Mouse (Mus musculus) forebrain, embryonic 12.5 days (tissue): Measurements from ENCODE around the gene Setd2. TPM values are rescaled to one million over a fixed set of nuclear protein-coding genes. Genes with fewer than 3 reads are reported as not detected.

Experiments used
- ATAC-seq: fragments of 200-750 bp; cut with Nextera tagmentation; 2 replicates; pipeline ENCODE4 v1.8.0; 2017; ENCODE audit warnings: moderate TSS enrichment; ENCODE audit not compliant: low FRiP score
- H3K27ac ChIP-seq: fragments of 300-500 bp; sonication (generic); 2 replicates; pipeline ENCODE4 v1.5.1; 2016; ENCODE audit warnings: mild to moderate bottlenecking
- H3K27me3 ChIP-seq: fragments of 300-500 bp; sonication (generic); 2 replicates; pipeline ENCODE4 v1.6.1; 2016; ENCODE audit warnings: mild to moderate bottlenecking
- H3K36me3 ChIP-seq: fragments of 300-500 bp; sonication (generic); replicated peaks from 2 replicates; pipeline ENCODE4 v1.6.1; 2016; ENCODE audit warnings: mild to moderate bottlenecking
- H3K4me1 ChIP-seq: fragments of 300-500 bp; sonication (generic); 2 replicates; pipeline ENCODE4 v1.6.1; 2016
- H3K4me2 ChIP-seq: fragments of 300-500 bp; sonication (generic); 2 replicates; pipeline ENCODE4 v1.6.1; 2016; ENCODE audit warnings: mild to moderate bottlenecking, moderate library complexity
- H3K4me3 ChIP-seq: fragments of 300-500 bp; sonication (generic); replicated peaks from 2 replicates; pipeline ENCODE4 v1.5.1; 2016; ENCODE audit warnings: mild to moderate bottlenecking
- H3K9ac ChIP-seq: fragments of 300-500 bp; sonication (generic); 2 replicates; pipeline ENCODE4 v1.6.1; 2016; ENCODE audit warnings: mild to moderate bottlenecking
- H3K9me3 ChIP-seq: fragments of 300-500 bp; sonication (generic); 2 replicates; pipeline ENCODE4 v1.6.1; 2016
- WGBS: fragments of 180-500 bp; shearing (Covaris S2); methylation state at CpG from one replicate; pipeline ENCODE4 v1.1.7; 2016; 5-methylcytosine and 5-hydroxymethylcytosine counted together
- polyA plus RNA-seq: library from polyadenylated mRNA; unstranded; fragments of >200 nt; fragmentation: Nextera tagmentation; extraction: Ambion mirVana; gene quantifications from 2 replicates; pipeline ENCODE4 v1.2.1, GENCODE M21; 2016

The Setd2 gene
- polyA plus RNA-seq: 45.0 and 49.7 TPM in 2 replicates

DNA sequence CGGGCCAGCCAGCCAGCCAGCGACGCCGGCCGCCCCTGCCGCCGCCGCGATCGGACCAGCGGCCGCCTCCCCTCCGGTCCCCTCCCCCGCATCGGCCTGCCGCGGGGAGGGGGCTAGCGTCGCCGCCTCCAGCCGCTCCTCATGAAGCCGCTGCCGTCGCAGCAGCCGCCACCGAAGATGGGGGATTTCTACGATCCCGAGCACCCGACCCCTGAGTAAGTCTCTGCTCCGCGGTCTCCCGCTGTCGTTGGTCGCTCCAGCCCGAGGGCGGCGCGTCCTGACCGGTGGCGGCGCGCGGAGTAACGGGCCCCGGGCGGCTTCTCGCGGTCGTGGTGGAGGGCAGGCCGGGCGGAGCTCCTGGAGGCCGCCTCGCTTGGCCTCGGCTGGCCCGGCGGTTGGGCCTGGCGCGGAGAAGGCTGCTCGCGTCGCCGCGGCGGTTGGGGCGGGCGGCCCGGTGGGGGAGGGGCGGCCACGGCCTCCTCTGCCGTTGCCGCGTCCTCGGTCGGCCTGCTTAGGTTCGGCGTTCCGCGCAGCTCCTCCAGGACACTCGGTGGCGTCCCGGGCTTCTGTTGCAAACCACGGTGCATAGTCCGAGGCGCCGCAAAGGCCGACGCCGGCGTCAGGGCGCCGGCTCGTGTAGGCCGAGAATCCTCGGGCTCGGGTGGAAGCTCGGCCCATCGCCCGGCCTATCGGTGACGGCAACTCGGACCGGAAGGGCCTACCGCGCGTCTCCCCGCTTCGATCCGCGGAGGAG is at the start of gene Setd2:
TSS of gene Setd2 (plus strand) at position 60 of the 754 bp plus-strand sequence.
- no peaks in the 10 kb centered on the region for H3K9me3 ChIP-seq
- H3K4me3 ChIP-seq: peak within 1 kb of the TSS; percentile 98
- ATAC-seq: peak; percentile 65
- WGBS: under 1% methylated on average over 73 of the region's 109 CpGs
- peak within 1 kb of the TSS; percentile 71 for H3K4me2 ChIP-seq
- peaks cover 25% of the 10 kb centered on the region for H3K4me1 ChIP-seq
- H3K9ac ChIP-seq: peak within 1 kb of the TSS; percentile 98
- no peaks in the 10 kb centered on the region for H3K27me3 ChIP-seq
- no peaks in the 10 kb centered on the region; the same call in 1 of the 2 replicates for H3K36me3 ChIP-seq
- peak within 1 kb of the TSS; percentile 100 for H3K27ac ChIP-seq

DNA sequence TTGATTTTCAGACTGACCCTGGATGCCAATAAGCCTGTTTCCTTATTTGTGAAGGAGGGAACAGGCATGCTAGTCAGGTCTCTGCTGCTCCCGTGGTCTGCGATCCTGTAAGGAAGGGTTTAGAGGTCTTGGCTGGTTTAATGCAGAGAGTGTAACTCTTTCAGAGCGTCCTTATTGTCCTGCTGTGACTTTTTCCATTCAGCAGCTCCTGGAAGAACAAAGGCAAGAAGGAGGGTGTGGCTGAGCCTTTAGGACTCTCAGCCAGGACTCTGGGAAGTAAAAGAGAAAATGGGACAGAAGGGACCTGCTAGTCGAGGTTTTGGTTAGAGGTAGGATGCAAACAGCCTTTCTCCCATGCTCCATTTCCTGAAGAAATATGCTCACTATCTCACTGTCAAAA is 43.6 kb upstream of the Setd2 start:
- Histone ChIP-seq H3K4me2 (no peak overlapping the region), H3K9ac (no peak overlapping the region), H3K27me3 (no peaks in the 10 kb centered on the region), H3K4me3 (no peak overlapping the region), H3K27ac (no peak overlapping the region), H3K9me3 (peaks cover 8% of the 10 kb centered on the region; the same call in 1 of the 2 replicates), H3K4me1 (no peaks in the 10 kb centered on the region), H3K36me3 (no peaks in the 10 kb centered on the region)
- no peak for ATAC-seq
- WGBS: 30% methylated on average over 4 of the region's 4 CpGs

DNA sequence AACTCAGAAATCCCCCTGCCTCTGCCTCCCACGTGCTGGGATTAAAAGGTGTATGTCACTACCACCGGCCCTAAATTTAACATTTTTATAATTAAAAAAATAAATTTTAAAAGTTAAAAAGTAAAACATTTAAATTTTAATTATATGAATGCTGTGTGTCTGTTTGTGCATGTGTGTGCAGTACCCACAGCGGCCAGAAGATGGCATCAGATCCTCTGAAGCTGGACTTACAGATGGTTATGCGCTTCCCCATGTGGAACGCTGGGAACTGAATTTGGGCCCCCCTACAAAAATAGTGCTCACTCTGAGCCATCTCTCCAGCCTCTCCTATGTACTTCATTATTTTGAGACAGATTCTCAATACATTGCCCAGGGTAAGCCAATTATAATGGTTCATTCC is 41.5 kb upstream of the Setd2 start:
- H3K27me3 ChIP-seq: no peaks in the 10 kb centered on the region
- H3K4me3 ChIP-seq: no peak overlapping the region
- H3K9ac ChIP-seq: no peak overlapping the region
- H3K27ac ChIP-seq: no peak overlapping the region
- no peaks in the 10 kb centered on the region for H3K36me3 ChIP-seq
- H3K4me1 ChIP-seq: no peaks in the 10 kb centered on the region
- peaks cover 8% of the 10 kb centered on the region; the same call in 1 of the 2 replicates for H3K9me3 ChIP-seq
- WGBS: 62% methylated on average over 5 of the region's 5 CpGs
- H3K4me2 ChIP-seq: no peak overlapping the region
- ATAC-seq: no peak

DNA sequence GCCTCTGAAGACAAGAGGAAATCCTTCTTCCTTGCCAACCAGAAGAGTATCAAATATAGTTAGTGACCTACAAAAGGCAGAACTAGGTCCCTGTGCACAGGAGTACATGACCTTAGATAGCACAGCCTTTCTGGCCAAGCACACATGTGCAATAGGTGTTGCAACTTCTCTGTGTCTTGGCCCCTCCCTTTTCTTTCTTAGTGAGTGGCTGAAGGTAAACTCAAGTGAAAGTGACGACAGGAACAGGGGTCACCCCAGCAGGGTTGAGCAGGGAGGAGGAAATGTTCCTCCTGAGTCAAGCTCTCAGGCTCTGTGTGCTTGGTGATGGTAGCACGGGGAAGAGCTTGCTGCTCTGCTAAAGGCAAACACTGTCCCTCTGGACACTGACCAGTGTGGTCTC is 6.7 kb upstream of the Setd2 start:
- ATAC-seq: no peak
- Histone ChIP-seq H3K4me1 (no peaks in the 10 kb centered on the region; the same call in 1 of the 2 replicates), H3K27me3 (no peaks in the 10 kb centered on the region), H3K36me3 (no peaks in the 10 kb centered on the region), H3K27ac (no peak overlapping the region), H3K9ac (no peak overlapping the region), H3K4me2 (no peak overlapping the region), H3K4me3 (no peak overlapping the region), H3K9me3 (no peaks in the 10 kb centered on the region)
- 64% methylated on average over 2 of the region's 2 CpGs for WGBS

DNA sequence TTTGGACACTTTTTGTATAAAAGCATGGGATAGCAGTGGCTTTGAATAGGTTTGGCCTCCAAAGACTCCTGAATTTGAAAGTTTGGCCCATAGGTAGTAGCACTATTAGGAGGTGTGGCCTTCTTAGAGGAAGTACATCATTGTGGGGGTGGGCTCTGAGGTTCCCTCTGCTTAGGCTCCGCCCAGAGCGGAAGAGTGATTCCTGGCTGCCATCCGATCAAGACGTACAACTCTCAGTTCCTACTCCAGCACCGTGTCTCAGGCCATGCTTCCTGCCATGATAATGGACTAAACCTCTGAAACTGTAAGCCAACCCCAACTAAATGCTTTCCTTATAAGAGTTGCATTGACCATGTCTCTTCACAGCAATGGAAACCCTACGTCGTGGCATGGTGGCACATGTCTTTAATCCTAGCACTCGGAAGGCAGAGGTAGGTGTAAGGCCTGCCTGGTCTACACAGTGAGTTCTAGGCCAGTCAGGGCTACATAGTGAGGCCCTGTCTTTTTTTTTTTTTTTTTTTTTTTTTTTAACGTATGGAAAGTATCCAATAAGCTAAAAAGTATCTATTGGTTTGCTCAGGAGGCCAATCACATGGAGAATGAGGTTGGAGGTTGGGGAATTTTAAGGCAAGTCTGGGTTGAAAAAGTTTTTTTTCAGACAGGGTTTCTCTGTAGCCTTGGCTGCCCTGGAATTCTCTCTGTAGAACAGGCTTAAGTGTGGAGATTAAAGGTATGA is 3.2 kb upstream of the Setd2 start:
- H3K4me3 ChIP-seq: no peak overlapping the region
- H3K36me3 ChIP-seq: no peaks in the 10 kb centered on the region
- WGBS: 40% methylated on average over 9 of the region's 9 CpGs
- no peak overlapping the region for H3K4me2 ChIP-seq
- no peaks in the 10 kb centered on the region for H3K9me3 ChIP-seq
- no peak overlapping the region for H3K9ac ChIP-seq
- H3K4me1 ChIP-seq: peaks cover 10% of the 10 kb centered on the region
- H3K27me3 ChIP-seq: no peaks in the 10 kb centered on the region
- H3K27ac ChIP-seq: no peak overlapping the region
- ATAC-seq: no peak

DNA sequence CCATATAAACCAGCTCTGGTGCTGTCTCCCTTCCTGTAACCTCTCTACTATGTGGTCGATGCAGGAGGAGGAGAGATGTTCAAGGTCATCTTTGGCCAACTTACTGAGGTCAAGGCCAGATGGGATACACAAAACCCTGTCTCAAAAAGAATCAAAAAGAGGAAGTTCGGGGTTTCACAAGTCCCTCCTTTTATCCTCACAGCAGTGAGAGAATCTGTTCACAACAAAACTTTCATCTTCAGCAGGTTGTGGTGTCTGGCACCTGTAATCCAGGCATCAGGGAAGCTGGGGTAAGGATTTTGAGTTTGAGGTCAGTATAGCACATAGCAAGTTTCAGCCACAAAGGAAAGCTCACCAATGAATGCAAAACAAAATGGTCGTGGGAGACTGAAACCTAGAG is 1.7 kb upstream of the Setd2 start:
- WGBS: 61% methylated on average over 3 of the region's 3 CpGs
- no peak for ATAC-seq
- peaks cover 24% of the 10 kb centered on the region for H3K4me1 ChIP-seq
- no peak overlapping the region for H3K9ac ChIP-seq
- no peaks in the 10 kb centered on the region for H3K9me3 ChIP-seq
- no peaks in the 10 kb centered on the region for H3K36me3 ChIP-seq
- no peak overlapping the region; the same call in 1 of the 2 replicates for H3K4me2 ChIP-seq
- no peak overlapping the region for H3K4me3 ChIP-seq
- no peak overlapping the region for H3K27ac ChIP-seq
- H3K27me3 ChIP-seq: no peaks in the 10 kb centered on the region

DNA sequence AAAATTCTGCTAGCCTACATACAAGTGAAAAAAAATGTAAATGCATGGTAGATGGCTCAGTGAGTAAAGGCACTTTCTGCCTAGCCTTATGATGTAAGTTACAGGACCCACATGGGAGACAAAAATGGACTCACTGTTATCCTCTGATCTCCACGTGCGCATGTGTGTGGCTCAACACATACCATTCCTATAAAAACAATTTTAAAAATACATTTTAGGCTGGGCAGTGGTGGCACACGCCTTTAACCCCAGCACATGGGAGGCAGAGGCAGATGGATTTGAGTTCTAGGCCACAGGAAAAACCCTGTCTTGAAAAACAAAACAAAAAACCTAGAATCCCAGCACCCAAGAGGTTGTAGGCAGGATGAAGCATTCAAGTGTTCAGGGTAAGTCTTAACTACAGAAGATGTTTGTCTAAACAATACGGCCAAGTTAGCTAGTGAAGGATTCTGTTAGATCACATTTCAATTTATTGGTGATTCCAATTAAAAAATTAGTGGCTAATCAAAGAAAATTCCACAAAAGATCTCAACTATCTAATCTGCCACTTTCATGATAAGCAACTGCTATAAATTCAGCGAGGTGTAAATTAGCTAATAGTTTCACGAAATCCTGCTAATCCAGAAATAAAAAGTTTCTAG is 1.1 kb upstream of the Setd2 start:
- H3K9me3 ChIP-seq: no peaks in the 10 kb centered on the region
- H3K4me1 ChIP-seq: peaks cover 25% of the 10 kb centered on the region
- no peaks in the 10 kb centered on the region for H3K27me3 ChIP-seq
- WGBS: 31% methylated on average over 6 of the region's 6 CpGs
- H3K4me3 ChIP-seq: peak overlapping the region; percentile 98
- no peak overlapping the region for H3K27ac ChIP-seq
- peak overlapping the region; percentile 98; the same call in 1 of the 2 replicates for H3K9ac ChIP-seq
- H3K4me2 ChIP-seq: peak overlapping the region; percentile 58
- H3K36me3 ChIP-seq: no peaks in the 10 kb centered on the region
- no peak for ATAC-seq

DNA sequence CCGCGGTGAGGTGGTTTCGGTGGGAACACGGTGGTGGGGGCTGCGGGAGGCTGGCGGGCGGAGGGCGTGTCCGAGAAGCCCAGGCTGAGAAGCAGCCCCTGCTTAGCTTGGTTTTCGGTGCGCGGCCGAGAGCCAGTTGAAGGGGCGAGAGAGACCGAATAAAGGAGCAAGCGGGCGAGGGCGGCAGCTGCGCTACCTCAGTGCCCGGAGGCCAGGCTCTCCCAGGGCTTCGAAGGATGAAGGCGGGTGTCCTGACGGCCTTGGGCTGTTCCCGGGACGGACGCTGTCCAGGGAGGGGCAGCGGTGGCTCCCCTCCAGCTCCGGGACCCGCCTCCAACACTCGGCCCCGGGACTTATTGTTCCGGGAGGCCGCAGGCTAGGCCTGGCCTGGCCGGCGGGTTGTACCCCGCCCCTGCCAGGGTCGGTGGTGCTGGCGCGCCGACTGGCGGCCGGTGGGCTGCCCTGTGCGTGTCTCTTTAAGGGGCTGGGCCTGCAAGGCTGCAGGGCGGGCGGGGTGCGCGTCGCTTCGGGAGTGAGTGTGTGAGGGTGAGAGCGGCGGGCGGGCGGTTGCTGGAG is 395 bp upstream of the Setd2 start:
- H3K4me2 ChIP-seq: peak overlapping the region; percentile 58
- no peaks in the 10 kb centered on the region for H3K36me3 ChIP-seq
- WGBS: under 1% methylated on average over 50 of the region's 53 CpGs
- H3K9me3 ChIP-seq: no peaks in the 10 kb centered on the region
- H3K4me1 ChIP-seq: peaks cover 25% of the 10 kb centered on the region
- H3K4me3 ChIP-seq: peak overlapping the region; percentile 98
- no peaks in the 10 kb centered on the region for H3K27me3 ChIP-seq
- peak overlapping the region; percentile 100 for H3K27ac ChIP-seq
- ATAC-seq: peak; percentile 99
- peak overlapping the region; percentile 98 for H3K9ac ChIP-seq

DNA sequence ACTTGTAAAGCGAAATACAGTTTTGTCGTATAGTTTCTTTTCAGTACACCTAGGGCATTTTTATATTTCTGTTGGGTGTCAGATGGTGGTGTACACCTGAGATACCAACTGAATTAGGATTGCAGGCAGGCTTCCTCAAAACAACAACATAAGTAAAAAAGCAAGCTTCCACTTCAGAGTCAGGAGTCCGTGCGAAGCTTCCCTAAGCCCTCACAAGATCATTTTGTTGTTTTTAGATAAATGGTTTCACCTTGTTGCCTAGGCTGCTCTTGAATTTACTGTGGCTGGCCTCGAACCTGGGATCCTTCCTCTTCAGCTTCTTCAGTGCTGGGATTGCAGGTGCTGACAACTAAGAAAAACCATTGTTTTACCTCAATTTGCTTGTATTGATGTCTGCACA is 1.2 kb downstream of the Setd2 start:
- ATAC-seq: no peak
- H3K27me3 ChIP-seq: no peaks in the 10 kb centered on the region
- WGBS: 48% methylated on average over 5 of the region's 5 CpGs
- H3K4me1 ChIP-seq: peaks cover 25% of the 10 kb centered on the region
- no peaks in the 10 kb centered on the region; the same call in 1 of the 2 replicates for H3K36me3 ChIP-seq
- peak overlapping the region; percentile 98 for H3K9ac ChIP-seq
- no peaks in the 10 kb centered on the region for H3K9me3 ChIP-seq
- H3K4me3 ChIP-seq: peak overlapping the region; percentile 98
- peak overlapping the region; percentile 71 for H3K4me2 ChIP-seq
- H3K27ac ChIP-seq: no peak overlapping the region

DNA sequence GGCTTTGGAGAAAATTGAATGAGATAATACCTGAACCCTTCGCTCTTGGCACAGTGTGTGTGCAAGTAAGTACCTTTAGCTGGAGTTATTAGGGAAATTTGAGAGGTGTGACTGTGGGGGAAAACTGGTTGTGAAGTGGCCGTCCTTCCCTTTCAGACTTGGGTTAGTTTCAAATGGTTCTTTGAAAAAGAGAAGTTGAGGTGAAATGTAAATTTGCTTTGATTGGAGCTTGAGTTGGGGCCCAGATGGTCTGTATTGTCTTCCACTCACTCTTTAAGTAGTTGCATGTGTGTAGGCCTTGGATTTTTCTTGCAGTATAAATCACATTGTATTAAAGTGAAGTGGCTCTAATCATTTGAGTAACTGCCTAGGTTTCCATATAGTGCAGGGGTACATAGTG is 2.7 kb downstream of the Setd2 start:
- WGBS: 83% methylated on average over 2 of the region's 2 CpGs
- Histone ChIP-seq H3K4me3 (no peak overlapping the region), H3K9ac (no peak overlapping the region), H3K9me3 (no peaks in the 10 kb centered on the region), H3K27ac (no peak overlapping the region), H3K27me3 (no peaks in the 10 kb centered on the region), H3K4me1 (peaks cover 25% of the 10 kb centered on the region), H3K4me2 (peak overlapping the region; percentile 71; the same call in 1 of the 2 replicates), H3K36me3 (no peaks in the 10 kb centered on the region; the same call in 1 of the 2 replicates)
- ATAC-seq: no peak

DNA sequence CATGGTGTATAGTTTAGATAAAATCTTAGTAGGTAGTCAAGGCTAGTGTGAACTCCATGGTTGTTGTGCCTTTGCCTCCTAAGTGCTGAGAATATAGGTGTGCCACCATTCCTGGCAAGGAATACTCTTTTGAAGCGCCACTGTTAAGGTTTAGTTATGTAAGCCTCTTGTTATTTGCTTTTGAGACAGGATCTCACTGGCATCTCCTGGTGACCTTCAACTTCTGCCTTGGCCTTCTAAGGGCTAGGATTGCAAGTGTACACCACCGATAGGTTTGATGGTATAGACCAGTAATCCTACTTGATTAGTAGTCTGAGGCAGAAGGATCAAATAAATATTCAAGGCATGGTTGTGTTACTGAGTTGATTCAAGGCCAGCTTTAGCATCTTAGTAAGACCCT is 4.2 kb downstream of the Setd2 start:
- WGBS: 97% methylated on average over 2 of the region's 2 CpGs
- H3K9ac ChIP-seq: no peak overlapping the region

DNA sequence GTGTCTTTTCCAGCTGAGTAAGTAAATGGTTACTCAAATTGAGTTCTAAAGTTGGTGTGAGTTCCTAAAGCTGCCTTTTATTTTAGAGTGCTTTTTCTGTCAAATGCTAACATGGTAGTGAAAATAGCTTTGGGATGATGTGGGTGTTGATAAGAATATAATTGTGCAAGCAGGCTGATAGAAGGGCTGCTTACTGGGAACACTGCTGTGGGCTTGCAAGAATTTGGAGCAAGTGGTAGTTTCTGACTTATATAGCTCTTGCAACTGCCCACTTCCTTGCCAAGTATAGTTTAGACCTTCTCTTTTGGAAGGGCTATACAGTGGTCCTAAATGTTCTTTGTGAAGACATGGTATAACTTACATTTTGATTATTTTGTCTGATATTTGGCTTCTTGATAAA is 6.1 kb downstream of the Setd2 start:
- H3K4me2 ChIP-seq: no peak overlapping the region
- no peak overlapping the region for H3K9ac ChIP-seq
- no peak for ATAC-seq
- peaks cover 24% of the 10 kb centered on the region for H3K4me1 ChIP-seq
- H3K4me3 ChIP-seq: no peak overlapping the region
- H3K36me3 ChIP-seq: no peaks in the 10 kb centered on the region; the same call in 1 of the 2 replicates
- no peaks in the 10 kb centered on the region for H3K27me3 ChIP-seq
- no peak overlapping the region for H3K27ac ChIP-seq
- H3K9me3 ChIP-seq: no peaks in the 10 kb centered on the region

More for the DNA sequence above, 4.2 kb downstream of the Setd2 start:
- no peak for ATAC-seq
- Histone ChIP-seq H3K4me3 (no peak overlapping the region), H3K27ac (no peak overlapping the region), H3K9me3 (no peaks in the 10 kb centered on the region), H3K4me1 (peaks cover 24% of the 10 kb centered on the region), H3K4me2 (no peak overlapping the region), H3K36me3 (no peaks in the 10 kb centered on the region; the same call in 1 of the 2 replicates), H3K27me3 (no peaks in the 10 kb centered on the region)
